Mouse (Mus musculus) hindbrain, embryonic 11.5 days (tissue): Measurements from ENCODE around the gene Myo10. TPM values are rescaled to one million over a fixed set of nuclear protein-coding genes. Genes with fewer than 3 reads are reported as not detected.

ENCODE experiments used
- ATAC-seq: fragments of 200-750 bp; cut with Nextera tagmentation; 2 replicates; pipeline ENCODE4 v1.8.0; 2017; ENCODE audit warnings: mild to moderate bottlenecking, moderate TSS enrichment, moderate library complexity; ENCODE audit not compliant: low FRiP score
- DNase-seq: peaks from one replicate; pipeline ENCODE4 v3.0.0-alpha.2; 2015; ENCODE audit warnings: low spot score
- H3K27ac ChIP-seq: fragments of 300-500 bp; sonication (generic); 2 replicates; pipeline ENCODE4 v1.5.1; 2014; ENCODE audit warnings: mild to moderate bottlenecking, low read depth, low read length
- H3K27me3 ChIP-seq: fragments of 300-500 bp; sonication (generic); 2 replicates; pipeline ENCODE4 v1.6.1; 2014; ENCODE audit warnings: mild to moderate bottlenecking, low read length, moderate library complexity, mixed read lengths; ENCODE audit not compliant: control insufficient read depth, insufficient read depth
- H3K36me3 ChIP-seq: fragments of 300-500 bp; sonication (generic); 2 replicates; pipeline ENCODE4 v1.6.1; 2014; ENCODE audit warnings: mild to moderate bottlenecking, low read length, moderate library complexity, mixed read lengths; ENCODE audit not compliant: control insufficient read depth, insufficient read depth
- H3K4me1 ChIP-seq: fragments of 300-500 bp; sonication (generic); replicated peaks from 2 replicates; pipeline ENCODE4 v1.6.1; 2014; ENCODE audit warnings: low read length, mixed read lengths; ENCODE audit not compliant: control insufficient read depth, insufficient read depth
- H3K4me2 ChIP-seq: fragments of 300-500 bp; sonication (generic); replicated peaks from 2 replicates; pipeline ENCODE4 v1.6.1; 2014; ENCODE audit warnings: mild to moderate bottlenecking, low read depth, low read length
- H3K4me3 ChIP-seq: fragments of 300-500 bp; sonication (generic); 2 replicates; pipeline ENCODE4 v1.5.1; 2014; ENCODE audit warnings: low read depth, low read length
- H3K9ac ChIP-seq: fragments of 300-500 bp; sonication (generic); 2 replicates; pipeline ENCODE4 v1.6.1; 2014; ENCODE audit warnings: low read depth, low read length
- H3K9me3 ChIP-seq: fragments of 300-500 bp; sonication (generic); 2 replicates; pipeline ENCODE4 v1.6.1; 2016; ENCODE audit warnings: low read length; ENCODE audit not compliant: control insufficient read depth
- WGBS: fragments of 180-500 bp; shearing (Covaris S2); extraction: QIAGEN DNeasy Blood & Tissue Kit; methylation state at CpG from one replicate; pipeline ENCODE4 v1.1.7; 2014; 5-methylcytosine and 5-hydroxymethylcytosine counted together
- polyA plus RNA-seq: library from polyadenylated mRNA; unstranded; fragments of >200 nt; fragmentation: Nextera tagmentation; extraction: Ambion mirVana; gene quantifications from 2 replicates; pipeline ENCODE4 v1.2.1, GENCODE M21; 2014

Myo10 gene
- polyA plus RNA-seq, 1 experiment from 2014 or later, result 45.2 TPM

GRCm38 (mm10) chr15:25801726-25802125 is 179.4 kb downstream of the Myo10 start:
- ATAC-seq (no peak), DNase-seq (no peak)
- no peak overlapping the region for H3K27ac ChIP-seq
- no peak overlapping the region for H3K4me2 ChIP-seq
- H3K4me1 ChIP-seq, result no peaks in the 10 kb centered on the region
- no peaks in the 10 kb centered on the region for H3K9me3 ChIP-seq
- WGBS, result 88% methylated on average over 5 of the region's 5 CpGs
- H3K4me3 ChIP-seq, result no peak overlapping the region
- H3K9ac ChIP-seq, result no peak overlapping the region
- peaks cover 37% of the 10 kb centered on the region for H3K36me3 ChIP-seq
- H3K27me3 ChIP-seq, result no peaks in the 10 kb centered on the region

- no peak overlapping the region for H3K4me2 ChIP-seq
- peaks cover 36% of the 10 kb centered on the region for H3K36me3 ChIP-seq
- no peak overlapping the region for H3K27ac ChIP-seq
- H3K9ac ChIP-seq, result no peak overlapping the region
- H3K27me3 ChIP-seq, result no peaks in the 10 kb centered on the region
- no peak for ATAC-seq
- DNase-seq, result no peak
- H3K4me1 ChIP-seq, result no peaks in the 10 kb centered on the region
- H3K9me3 ChIP-seq, result no peaks in the 10 kb centered on the region
- no peak overlapping the region for H3K4me3 ChIP-seq
- WGBS, result 96% methylated on average over 8 of the region's 8 CpGs
Measured at GRCm38 (mm10) chr15:25802194-25802593, 179.9 kb downstream of the Myo10 start.

- Histone ChIP-seq H3K9ac (no peak overlapping the region), H3K27me3 (no peaks in the 10 kb centered on the region), H3K27ac (no peak overlapping the region), H3K9me3 (no peaks in the 10 kb centered on the region), H3K4me1 (no peaks in the 10 kb centered on the region), H3K36me3 (peaks cover 38% of the 10 kb centered on the region), H3K4me2 (no peak overlapping the region), H3K4me3 (no peak overlapping the region)
- DNase-seq (no peak), ATAC-seq (no peak)
- 87% methylated on average over 15 of the region's 15 CpGs for WGBS
Measured at GRCm38 (mm10) chr15:25803111-25803510, 180.8 kb downstream of the Myo10 start.

GRCm38 (mm10) chr15:25805336-25806110 is 183.2 kb downstream of the Myo10 start:
- Histone ChIP-seq H3K27ac (no peak overlapping the region), H3K9ac (no peak overlapping the region), H3K9me3 (no peaks in the 10 kb centered on the region), H3K27me3 (no peaks in the 10 kb centered on the region), H3K4me2 (no peak overlapping the region), H3K36me3 (peaks cover 35% of the 10 kb centered on the region), H3K4me3 (no peak overlapping the region), H3K4me1 (no peaks in the 10 kb centered on the region)
- WGBS, result 88% methylated on average over 21 of the region's 21 CpGs
- peak; percentile 79 for DNase-seq
- ATAC-seq, result peak; percentile 72

- Histone ChIP-seq H3K9me3 (no peaks in the 10 kb centered on the region), H3K4me2 (no peak overlapping the region), H3K27ac (no peak overlapping the region), H3K9ac (no peak overlapping the region), H3K4me3 (no peak overlapping the region), H3K36me3 (peaks cover 37% of the 10 kb centered on the region), H3K4me1 (no peaks in the 10 kb centered on the region), H3K27me3 (no peaks in the 10 kb centered on the region)
- 93% methylated on average over 17 of the region's 17 CpGs for WGBS
- ATAC-seq (no peak), DNase-seq (no peak)
Measured at GRCm38 (mm10) chr15:25806363-25806762, 184.0 kb downstream of the Myo10 start.

GRCm38 (mm10) chr15:25806878-25807277 is 184.6 kb downstream of the Myo10 start:
- DNase-seq, result no peak
- 97% methylated on average over 9 of the region's 9 CpGs for WGBS
- H3K4me1 ChIP-seq, result no peaks in the 10 kb centered on the region
- H3K36me3 ChIP-seq, result peaks cover 41% of the 10 kb centered on the region
- H3K4me3 ChIP-seq, result no peak overlapping the region
- H3K27me3 ChIP-seq, result no peaks in the 10 kb centered on the region
- H3K4me2 ChIP-seq, result no peak overlapping the region
- ATAC-seq, result no peak
- no peak overlapping the region for H3K27ac ChIP-seq
- H3K9ac ChIP-seq, result no peak overlapping the region
- H3K9me3 ChIP-seq, result no peaks in the 10 kb centered on the region

- Histone ChIP-seq H3K4me3 (no peak overlapping the region), H3K36me3 (peaks cover 37% of the 10 kb centered on the region), H3K4me2 (no peak overlapping the region), H3K9ac (no peak overlapping the region), H3K27me3 (no peaks in the 10 kb centered on the region), H3K27ac (no peak overlapping the region), H3K4me1 (no peaks in the 10 kb centered on the region), H3K9me3 (no peaks in the 10 kb centered on the region)
- ATAC-seq, result no peak
- WGBS, result 94% methylated on average over 20 of the region's 20 CpGs
- DNase-seq, result no peak
Measured at GRCm38 (mm10) chr15:25808677-25809460, 186.5 kb downstream of the Myo10 start.

GRCm38 (mm10) chr15:25809669-25810068 is 187.3 kb downstream of the Myo10 start:
- DNase-seq, result no peak
- H3K27ac ChIP-seq, result no peak overlapping the region
- no peak overlapping the region for H3K9ac ChIP-seq
- 93% methylated on average over 6 of the region's 6 CpGs for WGBS
- no peak overlapping the region for H3K4me3 ChIP-seq
- no peaks in the 10 kb centered on the region for H3K27me3 ChIP-seq
- ATAC-seq, result no peak
- no peaks in the 10 kb centered on the region for H3K9me3 ChIP-seq
- no peaks in the 10 kb centered on the region for H3K4me1 ChIP-seq
- H3K36me3 ChIP-seq, result peaks cover 35% of the 10 kb centered on the region
- H3K4me2 ChIP-seq, result no peak overlapping the region
